Mouse (Mus musculus): ENCODE measurements around the gene Dock2. TPM values are rescaled to one million over a fixed set of nuclear protein-coding genes. Genes with fewer than 3 reads are reported as not detected.

The Dock2 gene
- polyA plus RNA-seq, 1 experiment, result 0.51 TPM

DNA sequence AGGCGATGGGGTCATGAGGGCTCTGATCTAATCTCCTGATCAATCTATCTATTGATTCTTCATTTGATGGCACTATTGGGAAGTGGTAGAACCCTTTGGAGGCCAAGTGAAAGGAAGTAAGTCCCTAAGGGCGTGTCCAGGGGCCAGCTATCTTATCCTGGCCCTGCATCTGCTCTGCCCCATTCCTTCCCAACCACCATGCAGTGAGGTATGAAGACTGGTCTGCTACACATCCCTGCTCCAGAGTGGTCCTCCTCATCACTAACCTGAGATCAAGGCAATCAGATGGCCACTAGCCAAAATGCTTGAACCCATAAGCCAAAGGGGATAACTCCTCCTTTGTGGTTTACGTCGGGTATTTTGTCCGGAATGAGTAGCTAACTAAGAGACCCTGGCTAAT, 256.5 kb downstream of the Dock2 start:
- DNase-seq (ENCODE audit: low read depth), result no peak
- TF ChIP-seq POLR2A (IDR thresholded peaks at IDR 0.05; ENCODE audit: borderline replicate concordance, extremely low read depth, insufficient read depth, insufficient read length, poor library complexity, severe bottlenecking) (no peak), CTCF (IDR thresholded peaks at IDR 0.05; ENCODE audit: borderline replicate concordance, extremely low read depth, insufficient read depth, insufficient read length) (no peak)

DNA sequence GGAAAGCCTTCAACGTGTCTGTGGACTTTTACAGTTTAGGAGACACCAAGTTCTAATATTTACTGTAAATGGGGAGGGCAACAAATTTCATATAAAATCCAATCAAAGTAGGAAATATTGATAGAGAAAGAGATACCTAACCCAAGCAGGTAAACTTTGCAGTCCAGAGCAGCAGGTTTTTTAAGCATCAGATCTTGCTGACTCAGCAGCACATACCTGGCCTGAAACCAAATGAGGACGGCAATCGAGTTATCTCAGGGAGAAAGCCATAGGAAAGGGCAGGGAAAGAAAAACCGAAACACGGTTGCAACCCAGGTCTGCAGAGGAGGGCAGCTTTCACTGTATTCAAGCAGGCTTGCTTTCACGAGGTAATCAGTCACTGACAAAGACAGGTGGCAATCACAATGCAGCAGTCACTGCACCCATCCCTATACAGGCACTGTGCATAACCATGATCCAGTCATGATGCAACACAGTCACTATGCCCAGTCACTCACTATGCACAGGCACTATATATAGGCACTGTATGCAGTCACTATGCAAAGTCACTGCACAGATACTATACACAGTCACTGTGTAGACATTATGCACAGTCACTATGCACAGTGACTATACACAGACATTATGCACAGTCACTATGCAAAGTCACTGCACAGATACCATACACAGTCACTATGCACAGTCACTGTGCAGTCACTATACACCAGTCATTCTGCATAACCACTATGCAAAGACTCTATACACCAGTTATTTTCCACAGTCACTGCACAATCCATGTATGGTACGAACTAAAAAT, 258.4 kb downstream of the Dock2 start:
- TF ChIP-seq CTCF (IDR thresholded peaks at IDR 0.05; ENCODE audit: borderline replicate concordance, extremely low read depth, insufficient read depth, insufficient read length) (no peak), POLR2A (IDR thresholded peaks at IDR 0.05; ENCODE audit: borderline replicate concordance, extremely low read depth, insufficient read depth, insufficient read length, poor library complexity, severe bottlenecking) (no peak)
- DNase-seq (ENCODE audit: low read depth), result no peak

DNA sequence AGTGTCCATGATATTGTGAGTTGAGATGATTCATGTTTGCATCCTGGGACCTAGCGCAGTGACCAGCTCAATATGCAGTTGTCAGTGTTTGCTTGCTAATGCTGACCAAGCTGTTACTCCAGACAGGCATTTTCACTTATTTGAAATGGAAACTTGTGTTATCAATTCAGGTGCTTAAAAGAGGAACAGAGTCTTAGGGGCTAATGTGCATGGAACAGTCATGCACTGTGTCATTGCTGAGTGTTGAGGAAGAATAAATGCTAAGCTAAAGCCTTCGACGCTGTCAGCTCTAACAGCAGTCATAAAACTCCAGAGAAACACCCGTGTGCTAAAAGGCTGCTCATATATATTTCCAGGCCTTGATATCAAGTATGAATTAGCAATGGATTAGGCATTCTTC, 259.1 kb downstream of the Dock2 start:
- DNase-seq (ENCODE audit: low read depth), result no peak
- TF ChIP-seq POLR2A (IDR thresholded peaks at IDR 0.05; ENCODE audit: borderline replicate concordance, extremely low read depth, insufficient read depth, insufficient read length, poor library complexity, severe bottlenecking) (no peak), CTCF (IDR thresholded peaks at IDR 0.05; ENCODE audit: borderline replicate concordance, extremely low read depth, insufficient read depth, insufficient read length) (no peak)

DNA sequence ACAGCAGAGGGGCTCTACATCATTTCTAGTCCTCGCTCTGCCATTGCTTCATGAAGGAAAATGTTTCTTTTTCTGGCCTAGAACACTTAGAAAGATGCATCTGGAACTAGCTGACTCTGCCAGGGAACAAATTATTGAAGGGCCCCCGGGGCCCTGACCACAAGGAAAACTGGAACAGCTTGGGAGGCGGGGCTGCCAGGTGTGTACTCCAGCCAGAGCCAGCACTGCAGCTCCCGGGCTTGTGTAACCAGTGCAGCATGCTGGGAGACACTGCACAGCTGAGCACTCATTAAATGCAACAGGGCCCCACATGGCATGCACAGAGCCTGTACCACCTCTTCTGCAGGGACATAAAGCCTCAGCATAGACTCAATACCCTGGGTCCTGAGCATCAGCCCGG, 265.1 kb downstream of the Dock2 start:
- TF ChIP-seq CTCF (IDR thresholded peaks at IDR 0.05; ENCODE audit: borderline replicate concordance, extremely low read depth, insufficient read depth, insufficient read length) (no peak), POLR2A (IDR thresholded peaks at IDR 0.05; ENCODE audit: borderline replicate concordance, extremely low read depth, insufficient read depth, insufficient read length, poor library complexity, severe bottlenecking) (no peak)
- DNase-seq (ENCODE audit: low read depth), result peak; percentile 62

DNA sequence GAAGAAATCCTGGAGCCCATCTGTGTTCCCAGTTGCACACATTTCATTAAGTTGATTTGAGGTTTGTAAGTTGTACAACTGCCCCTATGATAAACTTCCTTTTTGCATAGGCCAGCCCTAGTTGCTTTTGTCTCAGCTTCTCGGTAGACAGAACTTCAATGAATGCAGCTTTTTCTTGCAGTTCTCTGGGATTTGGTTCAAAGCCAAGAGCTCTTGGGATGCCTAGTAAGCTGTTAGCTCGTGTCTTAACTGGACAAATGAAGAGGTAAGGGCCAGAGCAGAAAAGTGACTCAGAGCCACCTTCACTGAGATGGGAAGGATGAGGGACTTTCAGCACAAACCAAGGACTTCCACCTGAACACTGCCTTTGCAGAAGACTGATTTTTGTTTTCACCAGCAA, 266.7 kb downstream of the Dock2 start:
- TF ChIP-seq CTCF (IDR thresholded peaks at IDR 0.05; ENCODE audit: borderline replicate concordance, extremely low read depth, insufficient read depth, insufficient read length), result no peak
- no peak for TF ChIP-seq POLR2A (IDR thresholded peaks at IDR 0.05; ENCODE audit: borderline replicate concordance, extremely low read depth, insufficient read depth, insufficient read length, poor library complexity, severe bottlenecking)
- DNase-seq (ENCODE audit: low read depth), result peak; percentile 70

DNA sequence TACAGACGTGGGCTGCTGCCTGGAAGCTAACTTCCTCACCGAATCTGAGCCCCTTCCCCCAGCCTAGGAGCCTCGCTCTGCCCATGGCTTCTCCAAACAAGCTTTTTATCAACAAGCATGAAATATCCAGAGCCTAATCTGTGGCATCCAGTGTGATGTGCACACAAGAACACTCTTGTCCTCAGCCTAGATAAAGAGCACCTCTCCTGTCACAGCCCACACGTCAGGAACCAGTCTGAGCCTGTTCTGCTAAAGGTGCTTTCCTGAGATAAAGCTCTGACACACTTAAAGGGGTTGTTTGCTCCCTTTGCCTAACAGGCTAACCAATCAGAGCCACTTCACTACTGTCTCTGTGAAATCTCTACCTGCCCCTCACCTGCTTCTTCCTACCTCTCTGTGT, 268.4 kb downstream of the Dock2 start:
- no peak for DNase-seq (ENCODE audit: low read depth)
- TF ChIP-seq POLR2A (IDR thresholded peaks at IDR 0.05; ENCODE audit: borderline replicate concordance, extremely low read depth, insufficient read depth, insufficient read length, poor library complexity, severe bottlenecking), result no peak
- no peak for TF ChIP-seq CTCF (IDR thresholded peaks at IDR 0.05; ENCODE audit: borderline replicate concordance, extremely low read depth, insufficient read depth, insufficient read length)

DNA sequence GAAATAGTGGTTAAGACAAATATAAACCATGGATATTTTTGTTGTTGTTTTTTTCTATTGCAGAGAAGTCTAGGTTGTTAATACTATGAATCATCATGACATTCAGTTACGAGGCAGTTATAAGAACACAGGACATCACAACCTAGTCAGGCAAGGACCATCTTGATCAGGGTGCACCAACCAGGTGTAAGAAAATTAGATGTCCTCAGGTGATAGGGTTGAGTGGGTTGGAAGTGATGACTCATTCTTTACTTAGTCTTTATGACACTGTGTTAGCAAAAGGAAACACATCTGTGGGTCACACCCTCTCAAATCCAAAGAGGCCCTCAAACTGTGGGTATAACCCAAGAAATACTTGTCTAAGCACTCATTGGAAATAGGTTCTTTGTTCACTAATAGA, 277.3 kb downstream of the Dock2 start:
- TF ChIP-seq POLR2A (IDR thresholded peaks at IDR 0.05; ENCODE audit: borderline replicate concordance, extremely low read depth, insufficient read depth, insufficient read length, poor library complexity, severe bottlenecking) (no peak), CTCF (IDR thresholded peaks at IDR 0.05; ENCODE audit: borderline replicate concordance, extremely low read depth, insufficient read depth, insufficient read length) (no peak)
- DNase-seq (ENCODE audit: low read depth), result no peak

DNA sequence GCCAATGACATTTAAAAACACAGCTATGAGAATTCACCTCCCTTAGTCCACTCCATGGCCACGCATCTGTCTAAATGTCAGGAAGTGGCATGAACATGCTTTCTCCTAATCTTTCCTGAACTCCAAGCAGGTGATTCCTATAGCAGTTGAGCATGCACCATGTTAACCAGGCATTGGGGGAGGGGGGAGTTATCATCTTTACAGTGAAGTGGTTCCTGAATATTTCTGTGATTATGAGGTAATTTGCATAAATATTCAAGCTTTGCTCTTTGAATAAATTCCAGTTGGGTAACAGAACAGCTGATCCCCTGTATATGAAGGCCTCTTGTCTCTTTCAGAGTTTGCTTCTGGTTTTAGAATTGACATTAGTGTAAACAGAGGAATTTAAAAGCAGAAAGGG, 284.0 kb downstream of the Dock2 start:
- TF ChIP-seq POLR2A (IDR thresholded peaks at IDR 0.05; ENCODE audit: borderline replicate concordance, extremely low read depth, insufficient read depth, insufficient read length, poor library complexity, severe bottlenecking) (no peak), CTCF (IDR thresholded peaks at IDR 0.05; ENCODE audit: borderline replicate concordance, extremely low read depth, insufficient read depth, insufficient read length) (no peak)
- DNase-seq (ENCODE audit: low read depth), result peak; percentile 66

DNA sequence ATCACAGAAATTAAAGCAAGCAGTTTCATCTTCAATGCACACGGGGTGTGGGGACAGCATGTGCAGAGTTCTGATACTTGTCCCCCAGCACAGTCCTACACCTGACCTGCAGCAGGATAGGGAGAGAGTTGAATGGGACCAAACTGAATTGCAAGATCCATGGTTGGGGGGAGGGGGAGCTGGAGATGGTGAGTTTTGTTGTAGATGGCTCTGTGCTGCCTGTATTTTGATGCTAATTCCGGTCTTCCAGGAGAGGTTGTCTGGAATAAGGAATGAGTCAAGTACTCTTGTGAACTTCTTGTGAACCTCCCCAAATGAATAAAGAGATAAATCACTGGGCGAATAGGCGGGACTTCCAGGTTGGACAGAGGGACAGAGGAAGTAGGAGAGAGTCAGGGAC, 289.0 kb downstream of the Dock2 start:
- TF ChIP-seq POLR2A (IDR thresholded peaks at IDR 0.05; ENCODE audit: borderline replicate concordance, extremely low read depth, insufficient read depth, insufficient read length, poor library complexity, severe bottlenecking), result no peak
- TF ChIP-seq CTCF (IDR thresholded peaks at IDR 0.05; ENCODE audit: borderline replicate concordance, extremely low read depth, insufficient read depth, insufficient read length), result no peak
- DNase-seq (ENCODE audit: low read depth), result no peak

DNA sequence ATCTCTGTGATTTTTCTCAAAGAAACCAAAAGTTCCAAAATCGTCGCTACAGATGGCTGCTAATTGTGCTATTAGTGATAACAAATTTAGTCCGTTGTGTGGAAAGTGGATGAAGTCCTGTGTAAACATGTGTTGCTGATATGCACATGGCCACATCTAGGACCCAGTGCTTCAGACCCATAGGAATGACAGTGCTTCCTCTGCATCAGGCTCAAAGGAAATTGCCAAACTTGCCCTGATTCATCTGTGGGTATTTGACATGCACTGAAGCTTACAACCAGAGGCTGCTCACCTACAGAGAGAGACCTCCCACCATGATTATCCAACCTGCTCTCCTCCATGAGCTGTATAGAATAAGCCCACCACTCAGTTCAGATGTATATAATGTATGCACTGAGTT, 290.7 kb downstream of the Dock2 start:
- TF ChIP-seq POLR2A (IDR thresholded peaks at IDR 0.05; ENCODE audit: borderline replicate concordance, extremely low read depth, insufficient read depth, insufficient read length, poor library complexity, severe bottlenecking) (no peak), CTCF (IDR thresholded peaks at IDR 0.05; ENCODE audit: borderline replicate concordance, extremely low read depth, insufficient read depth, insufficient read length) (no peak)
- DNase-seq (ENCODE audit: low read depth), result no peak

DNA sequence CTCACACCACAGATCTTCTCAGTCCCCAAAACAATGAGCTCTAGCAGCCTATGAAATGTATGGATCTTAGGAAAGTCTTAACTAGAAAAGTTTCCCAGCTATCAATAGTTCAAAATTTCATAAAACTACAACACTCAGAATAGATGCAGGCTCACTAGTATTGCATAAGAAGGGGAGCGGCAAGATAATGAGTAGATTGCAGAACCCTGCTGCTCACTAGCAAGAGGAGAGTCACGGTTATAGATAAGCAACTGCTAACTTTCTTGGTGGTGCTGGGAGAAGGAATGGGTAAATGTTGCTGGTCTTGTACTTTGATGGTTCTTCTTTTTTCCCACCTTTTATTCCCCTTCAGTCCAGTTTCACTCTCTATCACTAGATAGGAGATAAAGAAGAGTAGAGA, 291.5 kb downstream of the Dock2 start:
- no peak for DNase-seq (ENCODE audit: low read depth)
- TF ChIP-seq POLR2A (IDR thresholded peaks at IDR 0.05; ENCODE audit: borderline replicate concordance, extremely low read depth, insufficient read depth, insufficient read length, poor library complexity, severe bottlenecking) (no peak), CTCF (IDR thresholded peaks at IDR 0.05; ENCODE audit: borderline replicate concordance, extremely low read depth, insufficient read depth, insufficient read length) (no peak)

DNA sequence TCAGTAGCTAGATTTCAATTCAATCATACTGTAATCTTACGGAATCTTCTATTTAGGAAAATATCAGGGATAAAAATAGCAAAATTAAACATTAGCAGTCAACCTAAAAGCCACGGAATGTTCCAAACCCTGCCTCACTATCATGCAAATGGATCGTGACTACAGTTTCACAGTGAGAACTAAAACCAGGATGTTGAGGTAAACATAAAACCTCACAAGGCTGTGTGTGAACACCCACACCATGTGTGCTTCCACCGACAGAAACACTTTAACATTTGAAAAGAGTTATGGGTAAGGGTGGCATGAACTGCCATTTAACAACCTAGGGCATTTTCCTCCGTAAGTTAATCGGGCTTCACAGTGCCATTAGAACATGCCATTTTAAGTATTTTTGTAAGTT, 294.1 kb downstream of the Dock2 start:
- DNase-seq (ENCODE audit: low read depth), result no peak
- TF ChIP-seq CTCF (IDR thresholded peaks at IDR 0.05; ENCODE audit: borderline replicate concordance, extremely low read depth, insufficient read depth, insufficient read length) (no peak), POLR2A (IDR thresholded peaks at IDR 0.05; ENCODE audit: borderline replicate concordance, extremely low read depth, insufficient read depth, insufficient read length, poor library complexity, severe bottlenecking) (no peak)
